Comparison of ENCODE assay signal across 15 mouse cellular contexts in the genomic region with DNA sequence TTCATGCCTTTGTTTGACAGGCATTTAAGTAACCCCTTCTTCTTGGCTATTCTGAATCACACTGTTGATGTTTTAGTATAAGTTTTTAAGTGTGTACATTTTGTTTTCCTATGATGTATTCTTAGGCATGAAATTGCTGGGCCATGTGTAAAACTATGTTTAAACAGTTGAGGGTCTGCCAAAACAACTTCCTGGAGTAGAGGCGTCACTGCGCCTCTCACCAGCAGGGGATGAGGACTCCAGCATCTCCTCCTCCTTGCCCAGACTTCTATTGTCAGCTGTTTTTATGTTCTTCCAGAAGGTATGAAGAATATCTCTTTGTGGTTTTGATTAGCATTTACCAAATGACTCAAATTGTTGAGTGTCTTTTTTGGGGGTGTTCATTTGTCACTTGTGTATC.
"Had no signal": no experiment of that assay in that cellular context is flagged by ENCODE, and none has a peak within 500 bp of the region (broad histone marks: within the 10 kb centered on the region; RNA-seq: fewer than 3 reads in every experiment).

No protein-coding gene starts in this region.

- H3K27me3 ChIP-seq: megakaryocyte, embryonic 14.5 days; midbrain, embryonic 13.5 days; midbrain, embryonic 15.5 days; neural tube, embryonic 12.5 days; stomach, embryonic 15.5 days had no signal

- H3K36me3 ChIP-seq: midbrain, embryonic 13.5 days; midbrain, embryonic 15.5 days; neural tube, embryonic 12.5 days; stomach, embryonic 15.5 days had no signal

- H3K4me3 ChIP-seq: megakaryocyte, embryonic 14.5 days; midbrain, embryonic 13.5 days; midbrain, embryonic 15.5 days; neural tube, embryonic 12.5 days; stomach, embryonic 15.5 days had no signal

- H3K4me2 ChIP-seq: midbrain, embryonic 11.5 days; midbrain, embryonic 13.5 days; midbrain, embryonic 15.5 days; neural tube, embryonic 12.5 days; stomach, embryonic 15.5 days had no signal

- DNase-seq: liver, postnatal 0 days; lung, adult 2 months; lung, postnatal 10 days; right cerebral cortex, postnatal 14 days; thymus, adult 2 months; thymus, postnatal 25 days; thymus, postnatal 4 days had no signal

- H3K4me1 ChIP-seq: megakaryocyte, embryonic 14.5 days; midbrain, embryonic 13.5 days; midbrain, embryonic 15.5 days; neural tube, embryonic 12.5 days; stomach, embryonic 15.5 days had no signal

- ATAC-seq: liver, postnatal 0 days; midbrain, embryonic 13.5 days; midbrain, embryonic 15.5 days had no signal

- H3K9me3 ChIP-seq: midbrain, embryonic 13.5 days; midbrain, embryonic 15.5 days; neural tube, embryonic 12.5 days; stomach, embryonic 15.5 days had no signal

- H3K27ac ChIP-seq: macrophage; midbrain, embryonic 13.5 days; midbrain, embryonic 15.5 days; neural tube, embryonic 12.5 days; stomach, embryonic 15.5 days; stomach, postnatal 0 days had no signal

- H3K9ac ChIP-seq: liver, postnatal 0 days; midbrain, embryonic 13.5 days; midbrain, embryonic 15.5 days; neural tube, embryonic 12.5 days; stomach, embryonic 15.5 days had no signal
